Mouse (Mus musculus): Measurements from ENCODE around the gene Nbl1.
A peak's percentile ranks its signal among the peaks of the same experiment; 100 is the strongest.

Gene Nbl1

DNA sequence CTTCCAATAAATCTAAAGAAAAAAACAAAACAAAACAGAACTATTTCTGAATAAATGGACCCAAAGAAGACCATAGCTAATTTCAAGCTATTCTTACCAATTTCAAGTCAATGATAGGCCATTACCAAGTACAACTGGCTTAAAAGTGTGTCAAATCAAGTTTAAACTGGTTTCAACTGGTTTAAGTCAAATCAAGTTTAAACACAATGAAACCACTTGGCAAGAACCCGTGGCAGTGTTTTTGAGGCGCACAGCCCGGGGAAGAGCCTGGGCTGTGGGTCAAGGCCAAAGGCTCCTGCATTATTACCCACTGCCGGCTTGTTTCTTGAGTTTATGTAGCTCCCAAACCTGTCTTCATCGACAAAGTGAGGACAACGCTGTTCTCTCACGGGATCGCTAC lies 7.5 kb upstream of the Nbl1 start:
- DNase-seq (ENCODE audit: low spot score): no peak

DNA sequence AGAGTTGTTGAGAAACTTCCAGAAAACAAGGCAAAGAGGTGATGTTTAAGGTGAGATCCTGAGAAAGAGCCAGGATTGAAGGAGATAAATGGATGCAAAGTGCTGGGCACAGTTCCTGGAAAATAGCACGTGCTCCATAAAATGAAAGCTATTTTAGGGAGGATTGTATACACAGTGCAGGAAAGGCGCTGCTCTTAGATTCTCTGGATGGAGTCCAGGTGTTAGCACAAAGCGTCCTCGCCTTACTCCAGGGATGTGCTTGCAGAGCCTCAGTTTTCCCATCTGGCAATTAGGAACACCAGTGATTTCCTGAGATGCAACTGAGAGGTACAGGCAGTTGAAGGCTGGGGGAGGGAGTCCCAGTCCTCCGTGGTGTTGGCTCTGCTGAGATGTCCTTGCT lies 3.4 kb upstream of the Nbl1 start:
- DNase-seq (ENCODE audit: low spot score): no peak

DNA sequence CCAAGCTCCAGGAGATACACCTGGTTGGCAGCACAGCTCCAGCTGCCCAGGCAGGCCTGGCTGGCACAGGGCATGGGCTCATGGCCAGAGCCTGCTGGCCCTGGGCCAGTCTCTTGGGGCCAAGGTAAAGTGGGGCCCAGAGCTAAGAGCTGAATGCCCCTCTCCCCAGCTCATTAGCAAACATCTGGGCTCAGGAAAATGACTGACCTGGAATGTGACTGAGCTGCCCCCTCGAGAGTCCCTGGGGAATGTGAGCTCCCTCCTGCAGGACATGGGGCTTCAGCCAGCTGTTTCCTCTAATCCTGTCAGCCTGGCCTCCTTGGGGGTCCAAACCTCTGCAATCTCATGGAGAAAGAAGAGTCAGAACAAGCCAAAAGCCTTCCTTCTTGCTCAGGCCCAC lies 2.6 kb upstream of the Nbl1 start:
- DNase-seq (ENCODE audit: low spot score): no peak

DNA sequence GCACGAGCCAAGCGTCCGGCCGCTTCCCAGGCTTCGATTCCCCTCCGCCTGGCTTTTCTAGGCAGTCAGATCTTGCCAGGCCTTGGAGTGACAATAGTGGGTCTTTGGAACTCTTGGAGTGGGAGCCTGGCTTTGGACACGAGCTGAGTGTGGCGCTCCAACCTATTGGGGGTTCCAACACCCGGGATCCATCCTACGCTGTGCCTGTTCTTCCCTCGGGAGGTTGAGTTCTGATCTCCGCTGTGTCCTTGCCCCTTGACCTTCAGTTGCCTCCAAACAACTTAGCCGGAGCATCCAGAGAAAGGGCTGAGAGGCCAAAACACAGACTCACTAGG lies 370 bp upstream of the Nbl1 start:
- no peak for DNase-seq (ENCODE audit: low spot score)

DNA sequence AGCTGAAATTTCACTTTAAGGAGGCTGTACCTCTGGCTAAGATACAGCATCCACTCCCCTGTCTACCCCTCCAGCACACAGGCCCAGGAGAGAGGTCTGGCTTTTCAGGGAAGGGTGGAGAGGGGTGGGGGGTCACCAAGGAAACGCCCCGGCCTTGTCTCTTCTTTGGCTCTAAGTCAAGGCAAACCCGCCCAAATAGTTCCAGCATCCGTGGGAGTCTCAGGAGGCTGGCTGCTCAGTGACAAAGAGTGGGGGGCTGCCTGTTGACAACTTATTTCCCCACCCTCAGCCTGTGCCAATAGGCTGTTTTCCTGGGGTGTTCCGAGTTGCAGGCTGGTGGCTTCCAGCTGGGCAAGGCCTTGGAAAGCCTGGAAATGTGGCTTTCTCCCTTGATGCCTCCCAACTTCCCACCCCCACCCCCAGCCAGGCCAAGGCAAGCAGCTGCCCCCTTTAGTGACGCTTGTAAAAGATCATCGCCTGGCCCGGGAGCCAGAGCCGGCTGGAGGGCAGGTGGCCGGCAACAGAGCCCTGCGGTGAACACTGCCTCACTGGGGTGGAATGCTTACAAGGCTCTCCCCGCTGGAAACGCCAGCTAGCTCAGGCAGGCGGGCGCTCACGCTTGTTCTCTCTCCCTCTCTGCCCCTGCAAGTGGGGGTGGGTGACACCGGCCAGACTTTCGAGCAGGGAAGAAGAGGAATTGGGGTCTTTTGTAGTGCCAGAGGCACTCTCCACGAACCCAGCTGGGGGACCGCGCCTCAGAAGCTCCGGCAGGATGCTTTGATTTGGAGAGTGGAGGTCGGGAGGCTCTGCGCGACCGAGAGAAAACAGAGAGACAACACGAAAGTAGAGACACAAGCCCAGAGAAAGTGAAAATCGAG lies 1.1 kb downstream of the Nbl1 start:
- DNase-seq (ENCODE audit: low spot score): no peak

DNA sequence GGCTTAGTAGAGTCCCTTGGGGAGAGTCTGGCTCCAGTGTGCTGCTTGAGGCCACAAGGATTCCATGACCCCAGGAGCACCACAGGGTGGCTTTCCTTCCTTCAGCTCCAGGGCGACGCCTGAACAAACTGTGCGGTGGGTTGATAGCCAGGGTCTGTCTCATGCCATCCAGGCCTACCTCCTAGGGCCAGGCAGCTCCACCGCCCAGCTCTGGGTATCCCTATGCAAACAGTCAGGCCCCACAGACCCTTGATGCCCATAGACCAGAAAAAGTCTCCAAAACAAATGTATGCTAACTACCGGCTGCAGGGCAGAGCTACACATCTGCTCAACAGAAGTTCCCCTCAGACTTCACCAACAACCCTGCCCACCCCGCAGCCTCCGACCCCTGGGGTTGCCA lies 1.7 kb downstream of the Nbl1 start:
- DNase-seq (ENCODE audit: low spot score): no peak

DNA sequence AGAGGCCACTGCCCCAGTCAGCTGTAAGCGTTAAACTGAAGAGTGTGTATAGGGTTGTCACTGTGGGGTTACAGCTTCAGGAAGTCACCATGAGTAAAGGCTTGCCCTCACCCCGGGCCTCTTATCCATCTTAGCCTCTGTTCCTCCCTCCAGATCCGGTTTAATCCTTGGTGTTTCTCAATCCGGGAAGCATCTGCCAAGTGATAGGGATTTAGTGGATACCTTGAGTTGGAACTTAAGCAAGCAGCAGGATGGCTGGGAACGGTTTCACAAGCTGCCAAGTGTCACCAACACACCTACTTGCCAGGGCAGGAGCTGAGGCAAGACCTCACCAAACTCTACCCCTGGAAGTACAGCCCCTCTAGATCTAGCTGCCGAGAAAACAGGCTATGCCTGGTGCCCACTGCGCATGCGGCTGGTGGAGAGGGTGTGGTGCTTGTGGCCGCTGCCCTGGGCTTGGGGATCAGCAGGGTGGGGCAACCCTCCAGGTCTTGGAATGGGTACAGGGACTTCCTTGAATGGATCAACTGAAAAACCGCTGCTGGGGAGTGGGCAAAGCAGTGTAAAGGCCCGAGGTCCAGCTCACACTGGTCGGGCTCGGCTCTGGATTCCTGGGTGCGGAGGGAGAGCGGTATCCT lies 2.4 kb downstream of the Nbl1 start:
- no peak for DNase-seq (ENCODE audit: low spot score)

DNA sequence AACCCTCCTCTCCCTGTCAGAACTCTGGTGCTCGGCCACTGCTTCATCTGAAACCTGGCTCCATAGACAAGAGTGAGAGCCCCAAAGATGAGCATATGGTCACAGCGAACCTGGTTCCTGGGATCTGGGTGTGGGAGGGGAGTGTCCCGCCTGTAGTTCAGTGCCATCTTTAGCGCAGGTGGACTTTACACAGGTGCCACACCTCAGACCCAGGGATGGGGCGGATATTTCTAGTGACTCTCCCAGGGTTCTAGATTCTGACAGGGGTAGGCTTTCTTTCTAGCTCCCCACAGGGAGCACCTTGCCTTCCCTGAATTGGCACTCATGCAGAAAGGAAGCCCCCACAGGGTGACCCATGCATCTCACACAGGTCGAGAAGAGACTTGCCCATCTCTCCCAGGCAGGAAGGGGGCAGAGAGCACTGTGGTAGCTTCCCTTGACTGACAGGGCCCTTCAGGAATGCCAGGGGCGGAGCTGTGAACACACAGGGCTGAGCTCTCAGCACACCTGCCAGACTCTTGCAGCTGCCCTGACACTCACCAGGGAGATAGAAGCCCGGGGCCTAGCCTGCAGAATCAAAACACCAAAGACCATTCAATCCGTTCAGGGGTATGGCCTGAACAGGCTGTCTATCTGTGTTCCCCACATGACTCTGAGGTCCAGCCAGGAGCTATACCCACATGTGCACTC lies 3.7 kb downstream of the Nbl1 start:
- DNase-seq (ENCODE audit: low spot score): no peak

DNA sequence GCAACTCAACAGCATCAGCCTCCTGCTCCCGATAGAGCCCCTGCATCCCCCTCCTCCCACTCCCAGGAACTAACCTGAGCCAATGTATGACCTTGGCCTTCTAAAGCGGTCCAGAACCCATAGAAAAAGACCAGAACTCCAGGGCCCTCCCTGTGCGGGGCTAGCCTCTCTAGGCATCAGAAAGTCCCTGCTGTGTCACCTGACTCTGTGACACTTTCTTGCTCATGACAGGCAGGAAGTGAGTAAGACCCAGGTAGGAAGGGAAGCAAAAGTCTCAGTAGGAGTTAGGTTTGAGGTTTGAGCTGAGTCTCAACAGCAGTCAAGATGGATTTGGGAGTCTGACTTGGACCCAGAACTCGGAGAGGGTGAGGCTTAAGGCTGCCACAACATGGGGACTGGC lies 5.8 kb downstream of the Nbl1 start:
- no peak for DNase-seq (ENCODE audit: low spot score)

DNA sequence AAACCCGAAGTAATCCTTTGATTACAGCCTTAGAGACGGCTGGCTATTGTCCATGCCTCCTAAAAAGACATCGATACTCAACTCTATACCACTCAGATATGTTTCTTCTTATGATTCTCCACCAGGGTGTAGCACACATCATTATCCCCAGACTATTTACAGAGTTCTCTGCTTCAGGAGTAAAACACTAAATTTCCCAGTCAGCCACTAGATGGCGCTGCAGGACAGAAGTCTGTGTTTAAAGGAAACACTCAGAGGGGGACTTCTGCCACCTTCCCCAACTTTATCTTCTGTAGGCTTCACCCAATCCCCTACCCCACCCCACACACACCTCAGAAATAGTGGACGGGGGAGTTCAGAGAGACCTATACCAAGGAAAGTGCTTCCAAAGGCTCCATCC lies 6.8 kb downstream of the Nbl1 start:
- DNase-seq (ENCODE audit: low spot score): peak; percentile 78

DNA sequence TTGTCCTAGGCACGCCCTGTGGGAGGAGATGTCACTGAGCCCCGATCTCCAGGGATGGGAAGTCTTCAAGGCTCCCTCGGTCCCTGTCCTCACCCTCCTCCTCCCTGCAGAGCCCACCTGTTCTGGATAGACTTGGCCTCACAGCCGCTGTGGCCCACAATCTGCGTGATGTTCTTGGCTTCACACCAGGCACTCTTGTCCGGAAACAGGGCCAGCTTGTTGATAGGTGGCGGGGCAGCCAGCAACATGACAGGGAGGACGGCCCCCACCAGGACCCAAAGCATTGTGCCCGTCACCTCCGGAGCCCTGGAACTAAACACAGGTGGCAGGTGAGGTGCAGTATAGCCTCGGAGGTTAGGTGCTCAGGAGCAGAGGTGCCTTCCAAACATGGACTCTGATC lies 7.5 kb downstream of the Nbl1 start:
- no peak for DNase-seq (ENCODE audit: low spot score)

DNA sequence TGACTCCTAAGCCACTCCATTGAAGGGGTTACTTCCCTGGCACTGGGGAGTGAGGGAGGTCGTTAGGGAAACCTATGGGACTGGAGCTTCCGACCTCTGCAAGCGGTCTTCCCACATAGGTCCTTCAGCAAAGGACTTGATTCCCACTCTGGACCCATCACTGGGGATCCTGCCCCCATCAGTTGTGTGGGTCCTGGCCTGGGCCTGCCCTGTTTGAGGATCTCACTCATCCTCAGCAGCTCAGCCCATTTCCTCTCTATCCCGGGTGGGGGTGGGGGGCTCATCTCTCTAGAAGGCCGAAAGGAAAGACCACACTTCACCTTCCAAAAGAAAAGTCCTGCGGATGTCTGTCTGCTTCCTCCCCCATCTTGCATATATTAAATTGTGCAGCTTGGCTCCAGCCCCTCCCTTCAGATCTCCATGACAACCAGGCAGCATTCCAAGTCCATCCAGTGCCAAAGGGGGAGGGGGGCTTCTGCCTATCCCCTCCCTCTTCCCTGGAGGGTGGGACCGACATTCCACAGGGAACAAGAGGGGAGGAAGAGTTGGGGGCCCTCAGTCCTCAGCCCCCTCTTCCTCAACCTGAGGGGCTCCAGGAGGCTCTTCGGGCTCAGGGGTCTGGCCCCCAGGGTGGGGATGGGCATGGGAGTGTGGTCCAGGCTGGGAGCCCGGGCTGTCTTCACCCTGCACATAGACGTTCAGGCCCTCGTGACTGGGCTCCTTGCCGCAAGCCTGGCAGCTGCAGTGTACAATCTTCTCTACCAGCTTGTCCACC lies 9.8 kb downstream of the Nbl1 start:
- DNase-seq (ENCODE audit: low spot score): no peak

DNA sequence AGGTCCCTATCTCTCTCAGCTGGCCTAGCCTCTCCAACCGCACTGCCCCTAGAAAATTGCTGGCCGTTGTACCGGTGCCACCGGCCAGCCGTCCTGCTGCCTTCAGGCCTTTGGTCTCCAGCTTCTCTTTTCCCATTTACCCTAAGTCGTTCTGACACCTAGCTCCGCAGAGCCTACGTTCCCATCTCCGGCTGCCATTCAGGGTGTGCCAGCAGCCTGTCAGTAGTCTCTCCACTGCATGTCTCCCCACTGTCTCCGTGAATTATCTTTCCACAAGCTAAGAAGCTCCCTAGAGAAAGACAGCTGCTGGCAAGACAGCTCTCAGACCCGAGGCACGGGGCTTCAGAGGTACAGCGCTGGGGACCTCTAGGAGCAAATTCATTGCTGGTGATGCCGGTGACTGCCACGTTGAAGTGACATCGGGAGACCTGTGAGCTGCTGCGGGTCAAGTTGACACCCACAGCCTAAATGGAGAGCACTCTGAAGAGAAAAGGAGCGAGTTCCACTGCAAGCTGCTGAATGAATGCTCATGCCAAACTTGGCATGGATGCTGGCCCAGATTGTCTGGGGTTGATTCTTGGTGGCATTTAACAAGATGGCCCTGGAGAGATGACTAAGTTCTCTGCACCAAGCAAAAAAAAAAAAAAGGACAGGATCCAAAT lies 11.4 kb downstream of the Nbl1 start:
- no peak for DNase-seq (ENCODE audit: low spot score)

DNA sequence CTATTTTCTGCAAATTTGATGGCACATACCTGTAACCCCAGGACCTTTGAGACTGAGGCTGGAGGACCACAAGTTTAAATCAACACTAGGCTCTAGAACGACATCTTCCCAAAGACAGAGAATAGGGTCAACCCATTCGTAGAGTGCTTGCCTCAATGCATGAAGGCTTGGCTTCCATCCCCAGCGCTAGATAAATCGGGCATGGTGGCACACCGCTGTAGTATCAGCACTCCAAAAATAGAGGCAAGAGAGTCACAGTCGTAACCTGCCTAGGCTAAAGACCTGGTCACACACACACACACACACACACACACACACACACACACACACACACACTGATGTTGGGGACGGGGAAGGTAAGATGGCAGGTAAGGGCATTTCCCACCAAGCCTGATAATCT lies 12.5 kb downstream of the Nbl1 start:
- DNase-seq (ENCODE audit: low spot score): no peak

DNA sequence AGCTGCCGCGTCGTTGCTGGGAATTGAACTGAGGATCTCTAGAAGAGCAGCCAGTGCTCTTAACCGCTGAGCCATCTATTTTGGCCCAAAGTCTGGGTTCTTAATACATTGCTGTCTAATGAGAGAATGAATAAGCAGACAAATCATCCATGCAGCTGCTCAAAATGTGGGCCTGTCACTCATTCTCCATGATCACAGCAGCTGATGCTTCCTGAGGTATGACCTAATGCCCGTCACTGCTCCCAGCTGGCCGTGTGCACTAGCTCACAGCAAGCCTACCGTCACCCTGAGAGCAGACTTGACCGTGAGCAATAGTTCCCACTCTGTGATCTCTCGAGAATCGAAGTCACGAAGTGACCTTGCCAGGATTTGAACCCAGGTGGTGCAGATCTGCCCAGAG lies 13.4 kb downstream of the Nbl1 start:
- no peak for DNase-seq (ENCODE audit: low spot score)

DNA sequence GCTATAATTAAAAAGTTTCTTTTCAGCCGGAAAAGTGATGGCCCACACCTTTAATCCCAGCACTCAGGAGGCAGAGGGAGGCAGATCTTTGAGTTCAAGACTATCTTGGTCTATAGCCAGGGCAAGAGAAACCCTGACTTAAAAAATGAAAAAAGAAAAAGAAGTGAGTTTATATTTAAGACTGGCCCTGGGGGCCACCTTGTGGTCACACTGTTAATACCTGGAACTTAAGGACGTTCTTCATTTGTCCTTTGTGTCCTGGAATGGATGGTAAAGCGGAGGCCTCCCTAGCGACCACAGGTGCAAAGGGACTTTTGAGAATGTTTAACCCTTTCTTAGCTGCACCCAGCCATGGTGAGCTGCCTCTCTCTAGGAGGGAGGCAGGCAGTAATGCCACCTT lies 14.1 kb downstream of the Nbl1 start:
- DNase-seq (ENCODE audit: low spot score): no peak

DNA sequence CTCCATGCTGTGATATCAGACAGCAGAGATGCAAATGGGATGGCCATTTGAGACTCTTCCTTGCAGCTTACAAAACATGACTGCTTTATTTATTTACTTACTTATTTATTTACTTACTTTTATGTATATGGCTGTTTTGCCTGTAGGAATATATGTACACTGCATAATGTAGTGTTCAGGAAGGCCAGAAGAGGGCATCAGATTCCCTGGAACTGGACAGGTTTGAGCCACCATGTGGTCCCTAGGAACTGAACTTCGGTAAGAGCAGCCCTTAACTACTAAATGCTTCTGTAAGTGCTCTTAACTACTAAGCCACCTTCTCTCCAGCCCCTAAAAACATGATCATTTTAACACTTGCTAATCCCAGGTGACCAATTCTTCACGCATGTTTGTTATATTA lies 14.5 kb downstream of the Nbl1 start:
- no peak for DNase-seq (ENCODE audit: low spot score)

DNA sequence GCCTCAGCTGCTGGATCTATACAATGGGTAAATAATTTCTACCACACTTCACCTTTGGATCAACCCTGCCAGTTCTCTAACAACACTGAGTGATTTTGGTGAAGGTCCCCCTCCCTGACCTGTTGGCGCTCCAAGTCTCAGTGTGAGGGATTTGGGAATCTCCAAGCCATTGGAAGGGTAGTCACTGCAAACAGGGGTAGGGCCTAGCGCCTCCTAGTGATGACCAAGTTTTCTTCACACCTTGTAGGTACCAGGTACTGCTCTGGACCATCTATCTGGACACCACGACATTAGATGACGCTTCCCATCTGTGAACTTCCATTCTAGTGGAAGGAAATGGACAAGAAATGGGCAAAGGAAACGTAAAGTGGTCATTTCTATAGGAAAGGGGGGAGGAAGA lies 16.9 kb downstream of the Nbl1 start:
- DNase-seq (ENCODE audit: low spot score): no peak

DNA sequence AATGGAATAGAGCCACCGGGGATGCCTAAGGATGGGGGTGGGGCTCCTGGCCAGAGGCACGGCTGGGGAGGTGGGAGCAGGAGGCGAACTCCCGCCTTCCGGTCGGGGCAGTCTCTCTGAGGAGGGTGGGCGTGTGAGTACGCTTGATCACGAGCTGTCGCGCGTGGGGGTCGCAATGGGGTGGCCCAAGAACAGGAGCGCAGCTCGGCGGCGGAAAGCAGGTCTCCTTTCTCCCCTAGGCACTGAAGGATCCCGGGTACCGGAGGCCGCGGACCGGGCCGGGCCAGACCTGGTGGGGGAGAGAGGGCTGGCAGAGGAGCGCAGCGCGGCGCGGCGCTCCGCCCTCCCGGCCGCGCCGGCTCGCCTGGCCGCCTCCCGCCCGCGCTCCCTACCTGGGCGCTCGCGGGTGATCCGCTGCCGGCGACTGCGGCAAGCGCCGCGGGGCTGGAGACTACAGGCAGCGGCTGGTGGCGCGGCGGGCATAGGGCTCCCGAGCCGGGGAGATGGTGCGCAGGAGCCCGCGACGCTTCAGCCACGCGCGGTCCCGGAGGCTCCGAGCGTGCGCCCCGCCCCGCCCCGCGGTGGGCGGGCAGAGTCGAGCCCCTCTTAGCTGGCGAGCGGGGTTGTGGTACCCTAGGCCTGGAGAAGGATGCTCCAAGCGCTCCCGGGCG lies 17.6 kb downstream of the Nbl1 start, which contains the start of gene Htr6:
Gene Htr6 (minus strand): TSS at position 530 of the 671 bp plus-strand sequence.
- DNase-seq (ENCODE audit: low spot score): no peak

DNA sequence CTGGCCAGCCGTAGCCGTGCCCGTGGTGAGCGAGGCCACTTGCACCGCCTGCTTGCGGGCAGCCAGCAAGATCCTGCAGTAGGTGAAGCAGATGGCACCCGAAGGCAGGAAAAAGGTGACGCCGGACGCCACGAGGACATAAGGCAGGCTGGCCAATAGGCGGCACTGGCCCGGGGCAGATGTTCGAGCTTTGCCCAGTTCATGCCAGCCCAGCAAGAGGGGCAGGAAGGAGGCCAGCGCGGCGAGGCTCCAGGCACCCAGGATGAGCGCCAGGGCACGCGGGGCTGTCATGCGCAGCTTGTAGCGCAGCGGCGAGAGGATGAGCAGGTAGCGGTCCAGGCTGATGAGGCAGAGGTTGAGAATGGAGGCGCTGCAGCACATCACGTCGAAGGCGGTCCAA lies 18.7 kb downstream of the Nbl1 start:
- DNase-seq (ENCODE audit: low spot score): no peak

DNA sequence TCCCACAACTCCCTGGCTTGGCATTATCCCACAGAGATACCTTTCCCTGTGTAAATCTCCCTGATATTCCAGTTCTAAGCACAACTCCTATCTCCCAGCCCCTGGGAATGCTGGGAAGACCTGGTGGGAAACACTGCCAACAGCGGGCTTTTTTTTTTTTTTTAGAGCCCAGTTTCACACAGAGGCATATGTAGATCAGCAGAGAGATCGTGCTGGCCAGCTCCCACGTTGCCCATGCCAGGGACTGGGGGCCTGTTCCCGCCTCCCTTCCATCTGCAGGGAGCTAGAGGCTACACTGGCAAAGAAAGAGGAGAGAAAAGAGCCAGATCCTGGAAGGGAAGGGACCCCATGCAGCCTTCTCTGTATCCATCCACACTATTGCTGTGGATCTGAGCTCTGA lies 24.5 kb downstream of the Nbl1 start:
- no peak for DNase-seq (ENCODE audit: low spot score)
